ENCODE assay signal across 25 mouse cellular contexts in genomic region chr2:144373063-144373462, GRCm38 (mm10). TPM values are rescaled to one million over a fixed set of nuclear protein-coding genes. Genes with fewer than 3 reads are reported as not detected.
DNase-seq lines count a peak whose midpoint lies in the region; ATAC-seq lines count a peak whose summit lies in the region.
"Had no signal": no experiment of that assay in that cellular context is flagged by ENCODE, and none has a peak within 500 bp of the region (broad histone marks: within the 10 kb centered on the region; RNA-seq: fewer than 3 reads in every experiment).

No protein-coding gene starts in this region.

- ATAC-seq in midbrain, embryonic 14.5 days (ENCODE audit: low FRiP score, low TSS enrichment) = no peak
- ATAC-seq: forebrain, embryonic 15.5 days had no signal

- WGBS in midbrain, embryonic 14.5 days = 95% methylated on average over 9 of the region's 9 CpGs

- no peaks in the 10 kb centered on the region for H3K9me3 ChIP-seq in midbrain, embryonic 14.5 days (ENCODE audit: control insufficient read depth, low read length)
- H3K9me3 ChIP-seq: embryonic facial prominence, embryonic 12.5 days; forebrain, embryonic 15.5 days; heart, embryonic 15.5 days; hindbrain, embryonic 10.5 days had no signal

- H3K27ac ChIP-seq in midbrain, embryonic 14.5 days (replicated peaks; ENCODE audit: low read depth, low read length) = no peak overlapping the region
- H3K27ac ChIP-seq: embryonic facial prominence, embryonic 12.5 days; forebrain, embryonic 15.5 days; heart, adult 2 months; heart, embryonic 15.5 days; hindbrain, embryonic 10.5 days had no signal

- H3K36me3 ChIP-seq in midbrain, embryonic 14.5 days (ENCODE audit: control insufficient read depth, insufficient read depth, low read length) = peaks cover 44% of the 10 kb centered on the region

- H3K9ac ChIP-seq in midbrain, embryonic 14.5 days (replicated peaks; ENCODE audit: low read length) = no peak overlapping the region
- H3K9ac ChIP-seq: embryonic facial prominence, embryonic 12.5 days; forebrain, embryonic 15.5 days; heart, embryonic 15.5 days had no signal

- no peak overlapping the region for H3K4me3 ChIP-seq in midbrain, embryonic 14.5 days (replicated peaks; ENCODE audit: low read depth, low read length)
- H3K4me3 ChIP-seq: embryonic facial prominence, embryonic 12.5 days; forebrain, embryonic 15.5 days; heart, adult 2 months; heart, embryonic 15.5 days; hindbrain, embryonic 10.5 days had no signal

- peaks cover 9% of the 10 kb centered on the region; the same call in 1 of the 2 replicates for H3K4me1 ChIP-seq in midbrain, embryonic 14.5 days (ENCODE audit: control insufficient read depth, insufficient read depth, low read length)

- H3K4me2 ChIP-seq in midbrain, embryonic 14.5 days (ENCODE audit: low read length) = no peak overlapping the region
- H3K4me2 ChIP-seq: embryonic facial prominence, embryonic 12.5 days; forebrain, embryonic 15.5 days; heart, embryonic 11.5 days; heart, embryonic 15.5 days had no signal

- H3K27me3 ChIP-seq in midbrain, embryonic 14.5 days (ENCODE audit: control insufficient read depth, insufficient read depth, low read length) = no peaks in the 10 kb centered on the region
- H3K27me3 ChIP-seq: embryonic facial prominence, embryonic 12.5 days; forebrain, embryonic 15.5 days; heart, embryonic 15.5 days had no signal

- peak; percentile 46 for DNase-seq in layer of hippocampus, adult 11-12 months (ENCODE audit: low spot score)
- no peak for DNase-seq in layer of hippocampus, postnatal 25 days (ENCODE audit: extremely low spot score in 1 of 2, low spot score in 1 of 2)
- DNase-seq in right cerebral cortex, adult 18-20 months = peak; percentile 28
- DNase-seq in right cerebral cortex, postnatal 25 days = no peak
- DNase-seq in layer of hippocampus, adult 8-10 months (ENCODE audit: low spot score in 2 of 2) = peak; percentile 46 to 51
- no peak for DNase-seq in kidney, adult 18-20 months
- no peak for DNase-seq in midbrain, embryonic 14.5 days
- DNase-seq: adrenal gland, postnatal 10 days; cerebellum, adult 11-12 months; cerebellum, adult 9-10 months; cerebellum, postnatal 25 days; gastrocnemius, postnatal 14 days; heart, adult 2 months had no signal

RNA-seq across cellular contexts. Expression of gene Pet117, which starts 4.3 kb away (rescaled TPM):
- total RNA-seq in layer of hippocampus, postnatal 25 days (2021) = 1 to 10 TPM; 2.8 to 8.3 TPM
- 10 to 100 TPM in 2 of 4 experiments, 1 to 10 TPM in 2; 6.6 to 12.0 (median 10.4) TPM for total RNA-seq in layer of hippocampus, adult 8-10 months (2022)
- polyA plus RNA-seq in midbrain, embryonic 14.5 days (2014; fragmentation: Nextera tagmentation; extraction: Ambion mirVana) = 3.1 TPM in 1 of 2 replicates, not detected in the other
- total RNA-seq: MEL had no signal
- polyA plus RNA-seq: cortical plate, adult 2 months; embryonic facial prominence, embryonic 12.5 days; forebrain, embryonic 11.5 days; forebrain, embryonic 15.5 days; gonadal fat pad, adult 2 months; heart, adult 2 months had no signal

RNA-seq across cellular contexts. Expression of gene Kat14, which starts 4.3 kb away (rescaled TPM):
- 10 to 100 TPM; 30.9 to 31.4 TPM for total RNA-seq in layer of hippocampus, postnatal 25 days (2021)
- total RNA-seq in layer of hippocampus, adult 8-10 months (2022) = 10 to 100 TPM; 32.0 to 33.9 (median 32.8) TPM
- 24.0 and 25.5 TPM in 2 replicates for polyA plus RNA-seq in midbrain, embryonic 14.5 days (2014; fragmentation: Nextera tagmentation; extraction: Ambion mirVana)

RNA-seq across cellular contexts. Expression of gene Ovol2, which starts 41.1 kb away (rescaled TPM):
- total RNA-seq in layer of hippocampus, postnatal 25 days (2021) = 1 to 10 TPM in 1 of 2 experiments, under 1 TPM in 1; 0.96 to 1.0 TPM
- total RNA-seq in layer of hippocampus, adult 8-10 months (2022) = 1 to 10 TPM; 1.7 to 3.3 (median 2.3) TPM
- polyA plus RNA-seq in midbrain, embryonic 14.5 days (2014; fragmentation: Nextera tagmentation; extraction: Ambion mirVana) = not detected in 2 replicates
- total RNA-seq: adrenal gland, postnatal 10 days; gastrocnemius, adult 18-20 months; gastrocnemius, postnatal 14 days; heart, adult 2 months; heart, postnatal 25 days; MEL had no signal
- polyA plus RNA-seq: C2C12; forebrain, embryonic 15.5 days had no signal

Comparison
In these comparisons a context has a peak if more than half of its experiments do, and no peak if none do; other contexts are left out.
1. DNase-seq: peak in layer of hippocampus, adult 11-12 months (single experiment), right cerebral cortex, adult 18-20 months (single experiment) and layer of hippocampus, adult 8-10 months (2 of 2); none in layer of hippocampus, postnatal 25 days (0 of 2), right cerebral cortex, postnatal 25 days (single experiment), kidney, adult 18-20 months (single experiment) and midbrain, embryonic 14.5 days (single experiment).